Mouse (Mus musculus) heart, adult 10 weeks (tissue): ENCODE data around the gene Adamtsl4. TPM values are rescaled to one million over a fixed set of nuclear protein-coding genes. Genes with fewer than 3 reads are reported as not detected.

Experiments used
- polyA plus RNA-seq: library from polyadenylated mRNA; stranded (reverse); fragments of 350-450 nt; fragmentation: Illumina TruSeq; extraction: RNeasy Lipid Tissue Mini Kit (QIAGEN cat#74804); gene quantifications from one replicate; pipeline ENCODE4 v1.2.3, GENCODE M21; 2014; ENCODE audit warnings: low read depth, low replicate concordance

The Adamtsl4 gene
- 41.3 TPM for polyA plus RNA-seq

DNA sequence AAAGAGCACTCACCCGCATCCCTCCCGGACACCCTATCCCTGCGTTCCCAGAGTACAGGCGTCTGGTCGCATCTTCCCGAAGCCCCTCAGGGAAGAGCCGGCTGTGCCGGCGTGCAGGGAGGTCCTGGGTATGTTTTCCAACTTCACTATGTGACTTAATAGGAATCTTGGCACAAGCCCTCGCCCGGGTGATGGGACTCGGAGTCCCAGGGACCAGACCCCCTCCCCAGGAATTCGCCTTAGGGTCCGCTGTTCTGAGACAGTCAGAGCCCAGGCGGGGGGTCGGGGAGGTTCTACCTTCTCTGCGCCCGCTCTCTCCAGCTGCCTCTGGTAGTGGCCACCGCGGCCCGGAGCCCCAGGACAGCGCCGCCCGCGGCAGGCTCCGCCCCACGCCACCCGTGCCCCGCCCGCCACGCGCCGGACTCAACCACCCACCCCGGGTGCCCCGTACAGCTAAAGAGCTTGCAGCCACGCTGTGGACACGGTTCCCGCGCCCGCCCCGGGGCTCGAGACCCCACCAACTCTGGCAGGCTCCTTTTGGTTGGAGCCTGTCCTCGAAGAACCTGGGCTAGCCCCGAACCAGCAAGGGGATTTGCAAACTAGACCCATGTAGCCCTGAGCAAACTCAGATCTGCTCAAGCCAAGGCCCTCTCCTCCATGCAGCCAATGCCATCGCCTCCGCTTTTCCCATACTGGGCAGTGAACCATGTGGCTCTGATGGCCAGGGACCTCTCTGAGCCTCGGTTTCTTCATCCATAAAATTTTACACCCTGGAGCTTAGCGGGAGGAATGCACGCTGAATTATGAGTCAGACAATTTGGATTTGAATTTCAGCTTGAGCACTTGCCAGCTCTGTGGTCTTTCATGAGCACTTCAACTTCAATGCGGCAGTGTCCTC, at the start of gene Adamtsl4:
Gene Adamtsl4, minus strand, starts transcription at position 394 of the 898 bp plus-strand sequence.

DNA sequence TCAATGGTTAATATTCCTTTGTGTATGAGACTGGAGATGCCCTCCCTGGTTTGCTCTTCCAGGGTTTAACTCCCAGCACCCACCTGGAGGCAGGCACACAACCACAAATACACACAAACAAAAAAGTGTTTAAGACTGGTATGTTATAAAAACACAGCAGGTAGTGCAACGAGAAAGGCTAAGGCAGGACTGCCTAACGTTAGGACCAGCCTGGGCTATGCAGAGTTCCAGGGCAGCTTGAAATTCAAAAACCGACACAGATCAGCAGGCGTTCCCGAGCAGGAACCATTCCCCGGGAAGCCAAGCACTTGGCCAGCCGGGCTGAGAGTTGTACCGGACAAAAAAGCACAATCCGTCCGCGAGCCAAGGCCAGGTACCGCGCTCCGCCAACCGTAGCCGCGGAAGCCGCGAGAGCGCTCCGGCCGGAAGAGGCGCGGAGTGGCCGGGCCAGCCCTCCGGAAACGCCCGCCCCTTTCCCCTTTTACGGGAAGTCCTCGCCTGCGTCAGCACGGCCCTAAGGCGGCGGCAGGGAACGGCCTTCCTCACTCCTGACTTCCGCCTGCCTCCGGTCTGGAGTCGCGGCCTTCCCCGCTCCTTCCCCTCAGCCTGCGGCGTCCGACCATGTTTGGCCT, 29.4 kb downstream of the Adamtsl4 start, which contains the start of gene Mcl1:
Gene Mcl1, plus strand, starts transcription at position 553 of the 632 bp plus-strand sequence.

Other genes starting within 250 kb of the Adamtsl4 start
- gene Ctsk, start 188.7 kb downstream of the Adamtsl4 start, polyA plus RNA-seq = 5.2 TPM
- gene Ctss, start 161.1 kb downstream of the Adamtsl4 start, polyA plus RNA-seq = 20.0 TPM
- not detected for gene Hormad1, start 128.2 kb downstream of the Adamtsl4 start, polyA plus RNA-seq
- gene Golph3l, start 99.0 kb downstream of the Adamtsl4 start, polyA plus RNA-seq = 17.8 TPM
- gene Ensa, start 62.9 kb downstream of the Adamtsl4 start, polyA plus RNA-seq = 82.3 TPM
- 125 TPM for gene Mcl1, start 29.1 kb downstream of the Adamtsl4 start, polyA plus RNA-seq
- 54.6 TPM for gene Ecm1, start 51.7 kb upstream of the Adamtsl4 start, polyA plus RNA-seq
- gene Tars2, start 72.3 kb upstream of the Adamtsl4 start, polyA plus RNA-seq = 42.7 TPM
- gene Rprd2, start 130.9 kb upstream of the Adamtsl4 start, polyA plus RNA-seq = 17.4 TPM
- gene Prpf3, start 168.0 kb upstream of the Adamtsl4 start, polyA plus RNA-seq = 20.2 TPM
- gene Mrps21, start 183.6 kb upstream of the Adamtsl4 start, polyA plus RNA-seq = 443 TPM
- 3.8 TPM for gene Ciart, start 194.3 kb upstream of the Adamtsl4 start, polyA plus RNA-seq
- 17.9 TPM for gene BC028528, start 204.1 kb upstream of the Adamtsl4 start, polyA plus RNA-seq
- gene Aph1a, start 206.1 kb upstream of the Adamtsl4 start, polyA plus RNA-seq = 82.4 TPM
- gene Car14, start 216.8 kb upstream of the Adamtsl4 start, polyA plus RNA-seq = 199 TPM
- 68.1 TPM for gene Anp32e, start 241.3 kb upstream of the Adamtsl4 start, polyA plus RNA-seq